Mouse (Mus musculus): ENCODE measurements at regions not wholly inside any gene's neighbourhood (a gene's known extent, or its start where the extent isn't known, plus 50 kb on each side); places are given as distances from the start of the nearest gene placed in this dataset.

GRCm38 (mm10) chr13:58495390-58496073 is 92.4 kb upstream of the Hnrnpk start:
- DNase-seq = no peak

- DNase-seq = no peak
Measured at GRCm38 (mm10) chr13:58494726-58495125, 91.6 kb upstream of the Hnrnpk start.

- DNase-seq = no peak
Measured at GRCm38 (mm10) chr13:58490829-58491228, 87.7 kb upstream of the Hnrnpk start.

GRCm38 (mm10) chr13:58485011-58485410 is 81.9 kb upstream of the Hnrnpk start:
- no peak for DNase-seq

- DNase-seq = no peak
Measured at GRCm38 (mm10) chr13:58482701-58483100, 79.6 kb upstream of the Hnrnpk start.

GRCm38 (mm10) chr13:58480928-58481598 is 77.9 kb upstream of the Hnrnpk start:
- no peak for DNase-seq

GRCm38 (mm10) chr13:58480388-58480927 is 77.3 kb upstream of the Hnrnpk start:
- no peak for DNase-seq

GRCm38 (mm10) chr13:58478438-58478837 is 75.3 kb upstream of the Hnrnpk start:
- DNase-seq = peak; percentile 38

- no peak for DNase-seq
Measured at GRCm38 (mm10) chr13:58477253-58477652, 74.1 kb upstream of the Hnrnpk start.

GRCm38 (mm10) chr13:58476033-58476830 is 73.1 kb upstream of the Hnrnpk start:
- no peak for DNase-seq

- DNase-seq = no peak
Measured at GRCm38 (mm10) chr13:58475495-58475894, 72.4 kb upstream of the Hnrnpk start.

GRCm38 (mm10) chr13:58472455-58472854 is 69.3 kb upstream of the Hnrnpk start:
- no peak for DNase-seq

- no peak for DNase-seq
Measured at GRCm38 (mm10) chr13:58471704-58472103, 68.6 kb upstream of the Hnrnpk start.

- no peak for DNase-seq
Measured at GRCm38 (mm10) chr13:58469731-58470130, 66.6 kb upstream of the Hnrnpk start.

- DNase-seq = no peak
Measured at GRCm38 (mm10) chr13:58467097-58467642, 64.0 kb upstream of the Hnrnpk start.

GRCm38 (mm10) chr13:58465206-58466104 is 62.3 kb upstream of the Hnrnpk start:
- no peak for DNase-seq

Data from kidney, postnatal 14 days (tissue).